Mouse (Mus musculus) adrenal gland, postnatal 10 days (tissue): Measurements from ENCODE around the gene Asmt. TPM values are rescaled to one million over a fixed set of nuclear protein-coding genes. Genes with fewer than 3 reads are reported as not detected.

Experiments used
- DNase-seq: peaks from one replicate; pipeline ENCODE4 v3.0.0; 2021; ENCODE audit warnings: mixed read lengths
- long read RNA-seq, 2 experiments: library from polyadenylated mRNA; stranded (forward); transcript quantifications; one replicate each; pipeline ENCODE4 v2.0.0; 2021
- total RNA-seq, 2 experiments: library from RNA; stranded (reverse); gene quantifications; 2 replicates each; pipeline ENCODE4 v1.2.3; 2021

The Asmt gene
- total RNA-seq: not detected
- long read RNA-seq, experiment 1: 0 reads
- long read RNA-seq, experiment 2: 0 reads

DNA sequence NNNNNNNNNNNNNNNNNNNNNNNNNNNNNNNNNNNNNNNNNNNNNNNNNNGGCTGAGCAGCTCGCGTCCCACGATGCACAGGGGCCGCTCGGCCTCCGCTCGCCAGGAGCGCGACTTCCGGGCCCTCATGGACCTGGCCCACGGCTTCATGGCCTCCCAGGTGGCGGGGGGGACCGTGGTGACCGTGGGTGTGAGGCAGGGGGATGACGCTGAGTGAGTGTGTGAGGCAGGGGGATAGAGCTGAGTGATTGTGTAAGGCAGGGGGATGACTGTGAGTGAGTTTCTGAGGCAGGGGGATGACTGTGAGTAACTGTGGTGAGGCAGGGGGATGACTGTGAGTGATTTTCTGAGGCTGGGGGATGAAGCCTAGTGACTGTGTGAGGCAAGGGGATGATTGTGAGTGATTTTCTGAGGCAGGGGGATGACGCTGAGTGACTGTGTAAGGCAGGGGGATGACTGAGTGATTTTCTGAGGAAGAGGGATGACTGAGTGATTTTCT, at the start of gene Asmt:
Gene Asmt, plus strand, starts transcription at position 51 of the 499 bp plus-strand sequence.
- DNase-seq: no peak

DNA sequence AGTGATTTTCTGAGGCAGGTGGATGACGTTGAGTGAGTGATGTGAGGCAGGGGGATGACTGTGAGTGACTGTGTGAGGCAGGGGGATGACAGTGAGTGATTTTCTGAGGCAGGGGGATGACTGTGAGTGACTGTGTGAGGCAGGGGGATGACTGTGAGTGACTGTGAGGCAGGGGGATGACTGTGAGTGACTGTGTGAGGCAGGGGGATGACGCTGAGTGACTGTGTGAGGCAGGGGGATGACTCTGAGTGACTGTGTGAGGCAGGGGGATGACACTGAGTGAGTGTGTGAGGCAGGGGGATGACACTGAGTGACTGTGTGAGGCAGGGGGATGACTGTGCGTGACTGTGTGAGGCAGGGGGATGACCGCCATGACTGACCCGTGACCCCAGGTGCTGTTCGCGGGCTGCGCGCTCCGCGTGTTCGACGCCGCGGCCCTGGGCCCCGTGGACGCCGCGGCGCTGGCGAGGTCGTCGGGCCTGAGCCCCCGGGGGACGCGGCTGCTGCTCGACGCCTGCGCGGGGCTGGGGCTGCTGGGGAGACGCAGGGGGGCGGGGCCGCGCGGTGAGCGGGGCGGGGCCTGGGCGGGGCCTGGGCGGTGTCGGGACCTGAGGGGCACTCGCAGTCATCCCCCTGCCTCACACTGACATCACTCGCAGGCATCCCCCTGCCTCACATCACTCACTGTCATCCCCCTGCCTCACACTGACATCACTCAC, 948 bp downstream of the Asmt start:
- DNase-seq: no peak

- peak; percentile 42 for DNase-seq
Measured at GRCm38 (mm10) chrX:170674229-170674771, 1.9 kb downstream of the Asmt start.

DNA sequence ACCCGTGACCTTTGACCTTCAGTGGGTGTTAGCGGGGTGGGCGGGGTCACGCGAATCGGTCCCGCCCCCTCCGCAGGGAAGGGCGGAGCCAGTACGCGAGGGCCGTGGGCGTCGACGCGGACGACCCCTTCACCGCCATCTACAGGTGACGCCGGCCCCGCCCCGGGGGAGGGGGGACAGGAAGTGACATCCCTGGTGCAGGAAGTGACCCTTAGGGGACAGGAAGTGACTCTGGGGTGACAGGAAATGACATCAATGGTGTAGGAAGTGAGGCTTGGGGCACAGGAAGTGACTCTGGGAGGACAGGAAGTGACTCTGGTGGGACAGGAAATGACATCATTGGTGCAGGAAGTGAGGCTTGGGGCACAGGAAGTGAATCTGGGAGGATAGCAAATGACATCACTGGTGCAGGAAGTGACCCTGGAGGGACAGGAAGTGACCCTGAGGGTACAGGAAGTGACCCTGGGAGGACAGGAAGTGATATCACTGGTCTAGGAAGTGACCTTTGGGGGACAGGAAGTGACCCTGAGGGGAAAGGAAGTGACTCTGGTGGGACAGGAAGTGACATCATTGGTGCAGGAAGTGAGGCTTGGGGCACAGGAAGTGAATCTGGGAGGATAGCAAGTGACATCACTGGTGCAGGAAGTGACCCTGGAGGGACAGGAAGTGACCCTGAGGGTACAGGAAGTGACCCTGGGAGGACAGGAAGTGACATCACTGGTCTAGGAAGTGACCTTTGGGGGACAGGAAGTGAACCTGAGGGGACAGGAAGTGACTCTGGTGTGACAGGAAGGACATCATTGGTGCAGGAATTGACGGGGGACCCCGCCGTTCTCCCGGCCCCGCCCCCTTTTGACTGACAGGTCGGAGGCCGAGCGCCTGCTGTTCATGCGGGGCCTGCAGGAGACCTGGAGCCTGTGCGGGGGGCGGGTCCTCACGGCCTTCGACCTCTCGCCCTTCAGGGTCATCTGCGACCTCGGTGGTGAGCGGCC, 2.7 kb downstream of the Asmt start:
- peak; percentile 5 for DNase-seq

- no peak for DNase-seq
Measured at GRCm38 (mm10) chrX:170675923-170676605, 3.6 kb downstream of the Asmt start.

DNA sequence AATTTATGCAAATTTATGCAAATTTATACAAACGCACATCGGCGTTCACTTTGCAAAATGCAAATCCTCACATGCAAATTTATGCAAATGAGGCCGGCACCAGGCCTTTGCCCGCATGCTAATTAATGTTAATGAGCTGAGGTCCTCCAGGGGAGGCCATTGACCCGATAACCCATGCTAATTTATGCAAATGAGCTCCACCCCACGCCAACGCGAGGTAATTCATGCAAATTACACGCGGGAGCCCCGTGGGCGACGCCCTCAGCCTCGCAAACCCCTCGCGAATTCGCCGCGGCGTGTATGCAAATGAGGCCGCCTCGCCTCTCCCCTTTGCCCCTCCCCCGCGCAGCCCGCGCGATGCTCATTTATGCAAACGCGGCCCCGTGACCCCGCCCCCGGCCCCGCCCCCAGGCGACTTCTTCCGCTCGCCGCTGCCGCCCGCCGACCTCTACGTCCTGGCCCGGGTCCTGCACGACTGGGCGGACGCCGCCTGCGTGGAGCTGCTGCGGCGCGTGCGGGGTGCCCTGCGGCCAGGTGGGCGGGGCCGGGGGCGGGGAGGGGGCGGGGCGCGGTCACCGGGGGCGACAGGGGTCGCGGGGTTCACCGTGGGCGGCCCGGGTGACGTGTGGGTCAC, 4.3 kb downstream of the Asmt start:
- DNase-seq: no peak

DNA sequence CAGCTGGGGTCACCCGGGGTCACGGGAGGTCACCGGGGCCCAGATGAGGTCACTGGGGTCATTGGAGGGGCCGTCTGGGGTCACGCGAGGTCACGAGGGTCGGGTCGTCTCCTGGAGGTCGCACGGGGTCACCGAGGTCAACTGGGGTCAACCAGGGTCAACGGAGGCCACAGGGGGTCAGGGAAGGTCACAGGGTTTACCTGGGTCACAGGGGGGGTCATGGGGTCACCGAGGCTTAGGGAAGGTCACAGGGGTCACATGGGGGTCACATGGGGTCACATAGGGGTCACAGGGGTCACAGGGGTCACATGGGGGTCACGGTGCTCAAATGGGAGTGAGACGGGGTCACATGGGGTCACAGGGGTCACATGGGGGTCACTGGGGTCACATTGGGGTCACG, 4.8 kb downstream of the Asmt start:
- DNase-seq: no peak

DNA sequence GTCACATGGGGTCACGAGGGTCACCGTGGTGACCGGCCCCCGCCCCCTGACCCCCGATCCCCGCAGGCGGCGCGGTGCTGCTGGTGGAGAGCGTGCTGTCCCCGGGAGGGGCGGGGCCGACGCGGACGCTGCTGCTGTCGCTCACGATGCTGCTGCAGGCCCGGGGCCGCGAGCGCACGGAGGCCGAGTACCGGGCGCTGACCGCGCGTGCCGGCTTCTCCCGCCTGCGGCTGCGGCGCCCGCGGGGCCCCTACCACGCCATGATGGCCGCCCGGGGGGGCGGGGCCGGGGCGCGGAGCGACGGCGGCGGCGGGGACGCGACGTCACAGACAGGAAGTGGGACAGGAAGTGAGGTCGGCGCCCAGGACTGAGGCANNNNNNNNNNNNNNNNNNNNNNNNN, 5.2 kb downstream of the Asmt start:
- DNase-seq: no peak
